25 mouse cellular contexts compared by ENCODE assay signal in genomic region chr10:67176031-67176430, GRCm38 (mm10).
DNase-seq lines count a peak whose midpoint lies in the region; ATAC-seq and TF ChIP-seq lines count a peak whose summit lies in the region.
"Had no signal": no experiment of that assay in that cellular context is flagged by ENCODE, and none has a peak within 500 bp of the region (broad histone marks: within the 10 kb centered on the region; RNA-seq: fewer than 3 reads in every experiment).

No protein-coding gene starts in this region.

- no peak for TF ChIP-seq CTCF in kidney, postnatal 0 days (IDR thresholded peaks at IDR 0.05; ENCODE audit: low read depth)
- no peak for TF ChIP-seq CTCF in intestine, postnatal 0 days (IDR thresholded peaks at IDR 0.05; ENCODE audit: low read depth)

- H3K27me3 ChIP-seq in kidney, postnatal 0 days (ENCODE audit: insufficient read depth, low read length), result no peaks in the 10 kb centered on the region
- no peaks in the 10 kb centered on the region for H3K27me3 ChIP-seq in kidney, embryonic 14.5 days (ENCODE audit: control insufficient read depth, insufficient read depth, low read length)
- H3K27me3 ChIP-seq in intestine, postnatal 0 days (replicated peaks; ENCODE audit: control insufficient read depth, insufficient read depth, low read length), result no peaks in the 10 kb centered on the region
- no peaks in the 10 kb centered on the region for H3K27me3 ChIP-seq in stomach, embryonic 16.5 days (ENCODE audit: control insufficient read depth, insufficient read depth, low read length)
- H3K27me3 ChIP-seq: heart, embryonic 15.5 days; megakaryocyte, embryonic 14.5 days; midbrain, embryonic 13.5 days; neural tube, embryonic 13.5 days had no signal

- peak overlapping the region; percentile 50; the same call in 1 of the 2 replicates for H3K27ac ChIP-seq in kidney, postnatal 0 days
- no peak overlapping the region for H3K27ac ChIP-seq in kidney, embryonic 14.5 days (ENCODE audit: low read depth, low read length)
- peak overlapping the region; percentile 83 for H3K27ac ChIP-seq in intestine, postnatal 0 days (ENCODE audit: low read depth, low read length)
- H3K27ac ChIP-seq in stomach, embryonic 16.5 days (ENCODE audit: low read length), result peak overlapping the region; percentile 74
- H3K27ac ChIP-seq: heart, embryonic 10.5 days; heart, embryonic 15.5 days; midbrain, embryonic 13.5 days; neural tube, embryonic 13.5 days had no signal

- peak; percentile 24 for DNase-seq in kidney, adult 11 months
- DNase-seq in kidney, postnatal 10 days, result no peak
- no peak for DNase-seq in kidney, postnatal 0 days (ENCODE audit: low spot score)
- no peak for DNase-seq in testis, postnatal 14 days (ENCODE audit: low spot score)
- DNase-seq: adrenal gland, postnatal 10 days; cerebellum, adult 8-10 months; cerebellum, postnatal 25 days; gastrocnemius, postnatal 14 days; layer of hippocampus, adult 9-11 months; lung, postnatal 4 days; right cerebral cortex, postnatal 4 days; thymus, postnatal 4 days had no signal

- no peak overlapping the region for H3K9ac ChIP-seq in kidney, postnatal 0 days (ENCODE audit: low read depth, low read length)
- H3K9ac ChIP-seq in kidney, embryonic 14.5 days (ENCODE audit: low read depth, low read length), result no peak overlapping the region
- H3K9ac ChIP-seq in intestine, postnatal 0 days (ENCODE audit: low read depth, low read length), result peak overlapping the region; percentile 22; the same call in 1 of the 2 replicates
- no peak overlapping the region for H3K9ac ChIP-seq in stomach, embryonic 16.5 days (ENCODE audit: low read length)
- H3K9ac ChIP-seq: heart, embryonic 15.5 days; midbrain, embryonic 13.5 days; neural tube, embryonic 13.5 days had no signal

- WGBS in kidney, postnatal 0 days, result 67% methylated on average over 7 of the region's 7 CpGs
- 77% methylated on average over 7 of the region's 7 CpGs for WGBS in kidney, embryonic 14.5 days
- 41% methylated on average over 7 of the region's 7 CpGs for WGBS in intestine, postnatal 0 days
- WGBS in stomach, embryonic 16.5 days, result 51% methylated on average over 7 of the region's 7 CpGs

- ATAC-seq in kidney, postnatal 0 days (replicated peaks; ENCODE audit: low FRiP score, low read depth), result no peak
- no peak for ATAC-seq in kidney, embryonic 14.5 days (ENCODE audit: low FRiP score, low TSS enrichment)
- peak; percentile 86 for ATAC-seq in intestine, postnatal 0 days
- ATAC-seq in stomach, embryonic 16.5 days (ENCODE audit: insufficient read depth, low FRiP score), result peak; percentile 37; the same call in 1 of the 2 replicates
- no peak for ATAC-seq in erythroblast, adult 5-6 weeks (replicated peaks; ENCODE audit: low FRiP score, poor library complexity, severe bottlenecking)
- ATAC-seq: forebrain, embryonic 14.5 days; hindbrain, embryonic 16.5 days; midbrain, embryonic 13.5 days had no signal

- H3K9me3 ChIP-seq in kidney, postnatal 0 days (replicated peaks; ENCODE audit: low read length), result no peaks in the 10 kb centered on the region
- no peaks in the 10 kb centered on the region for H3K9me3 ChIP-seq in kidney, embryonic 14.5 days (ENCODE audit: control insufficient read depth, low read length)
- H3K9me3 ChIP-seq in intestine, postnatal 0 days (ENCODE audit: control insufficient read depth), result no peaks in the 10 kb centered on the region
- no peaks in the 10 kb centered on the region for H3K9me3 ChIP-seq in stomach, embryonic 16.5 days (replicated peaks; ENCODE audit: control insufficient read depth, low read length)
- H3K9me3 ChIP-seq: G1E; heart, embryonic 10.5 days; heart, embryonic 15.5 days; megakaryocyte, embryonic 14.5 days; midbrain, embryonic 13.5 days; neural tube, embryonic 13.5 days had no signal

- H3K36me3 ChIP-seq in kidney, postnatal 0 days (ENCODE audit: insufficient read depth, low read length), result no peaks in the 10 kb centered on the region
- H3K36me3 ChIP-seq in kidney, embryonic 14.5 days (ENCODE audit: control insufficient read depth, insufficient read depth, low read length), result no peaks in the 10 kb centered on the region
- H3K36me3 ChIP-seq in intestine, postnatal 0 days (ENCODE audit: control insufficient read depth, insufficient read depth), result no peaks in the 10 kb centered on the region
- H3K36me3 ChIP-seq in stomach, embryonic 16.5 days (ENCODE audit: control insufficient read depth, insufficient read depth, low read length), result no peaks in the 10 kb centered on the region
- H3K36me3 ChIP-seq: heart, embryonic 10.5 days; heart, embryonic 15.5 days; midbrain, embryonic 13.5 days; neural tube, embryonic 13.5 days had no signal

- no peak overlapping the region for H3K4me3 ChIP-seq in kidney, postnatal 0 days (replicated peaks; ENCODE audit: low read depth, low read length)
- H3K4me3 ChIP-seq in kidney, embryonic 14.5 days (ENCODE audit: low read length), result no peak overlapping the region
- peak overlapping the region; percentile 23 for H3K4me3 ChIP-seq in intestine, postnatal 0 days (ENCODE audit: low read depth, low read length)
- H3K4me3 ChIP-seq in stomach, embryonic 16.5 days (replicated peaks; ENCODE audit: low read length), result no peak overlapping the region
- H3K4me3 ChIP-seq: heart, embryonic 10.5 days; heart, embryonic 15.5 days; megakaryocyte, embryonic 14.5 days; midbrain, embryonic 13.5 days; neural tube, embryonic 13.5 days had no signal

- no peak overlapping the region for H3K4me2 ChIP-seq in kidney, postnatal 0 days (ENCODE audit: low read length)
- H3K4me2 ChIP-seq in kidney, embryonic 14.5 days (replicated peaks; ENCODE audit: low read depth, low read length), result no peak overlapping the region
- peak overlapping the region; percentile 59 for H3K4me2 ChIP-seq in intestine, postnatal 0 days (replicated peaks; ENCODE audit: low read depth)
- no peak overlapping the region for H3K4me2 ChIP-seq in stomach, embryonic 16.5 days (ENCODE audit: low read depth, low read length)
- H3K4me2 ChIP-seq: heart, embryonic 15.5 days; liver, embryonic 11.5 days; midbrain, embryonic 13.5 days; neural tube, embryonic 13.5 days had no signal

- 0 out of 2 replicates have a peak, but pooled peaks cover 5% of the 10 kb centered on the region for H3K4me1 ChIP-seq in kidney, postnatal 0 days (replicated peaks; ENCODE audit: insufficient read depth, low read length)
- H3K4me1 ChIP-seq in kidney, embryonic 14.5 days (ENCODE audit: control insufficient read depth, insufficient read depth, low read length), result 0 out of 2 replicates have a peak, but pooled peaks cover 5% of the 10 kb centered on the region
- 0 out of 2 replicates have a peak, but pooled peaks cover 6% of the 10 kb centered on the region for H3K4me1 ChIP-seq in intestine, postnatal 0 days (replicated peaks; ENCODE audit: control insufficient read depth, insufficient read depth, low read length)
- 0 out of 2 replicates have a peak, but pooled peaks cover 4% of the 10 kb centered on the region for H3K4me1 ChIP-seq in stomach, embryonic 16.5 days (ENCODE audit: control insufficient read depth, insufficient read depth, low read length)
- H3K4me1 ChIP-seq: midbrain, embryonic 13.5 days had no signal

Comparison
In these comparisons a context has a peak if more than half of its experiments do, and no peak if none do; other contexts are left out.
1. ATAC-seq: peak in intestine, postnatal 0 days (single experiment) and stomach, embryonic 16.5 days (single experiment); none in kidney, postnatal 0 days (single experiment), kidney, embryonic 14.5 days (single experiment) and erythroblast, adult 5-6 weeks (single experiment).